Mouse (Mus musculus) embryonic facial prominence, embryonic 12.5 days (tissue): ENCODE results near the gene Slc1a5. TPM values are rescaled to one million over a fixed set of nuclear protein-coding genes. Genes with fewer than 3 reads are reported as not detected.
A peak's percentile ranks its signal among the peaks of the same experiment; 100 is the strongest.

Source experiments
- ATAC-seq: fragments of 200-750 bp; cut with Nextera tagmentation; 2 replicates; pipeline ENCODE4 v1.8.0; 2017; ENCODE audit not compliant: insufficient number of reproducible peaks, insufficient read depth, low FRiP score, low TSS enrichment
- H3K27ac ChIP-seq: fragments of 300-500 bp; sonication (generic); 2 replicates; pipeline ENCODE4 v1.5.1; 2016; ENCODE audit warnings: mild to moderate bottlenecking
- H3K27me3 ChIP-seq: fragments of 300-500 bp; sonication (generic); 2 replicates; pipeline ENCODE4 v1.6.1; 2016; ENCODE audit warnings: mild to moderate bottlenecking, moderate library complexity
- H3K36me3 ChIP-seq: fragments of 300-500 bp; sonication (generic); 2 replicates; pipeline ENCODE4 v1.6.1; 2016; ENCODE audit warnings: mild to moderate bottlenecking
- H3K4me1 ChIP-seq: fragments of 300-500 bp; sonication (generic); 2 replicates; pipeline ENCODE4 v1.6.1; 2016
- H3K4me2 ChIP-seq: fragments of 300-500 bp; sonication (generic); replicated peaks from 2 replicates; pipeline ENCODE4 v1.6.1; 2016; ENCODE audit warnings: mild to moderate bottlenecking, moderate library complexity
- H3K4me3 ChIP-seq: fragments of 300-500 bp; sonication (generic); 2 replicates; pipeline ENCODE4 v1.5.1; 2016; ENCODE audit warnings: mild to moderate bottlenecking
- H3K9ac ChIP-seq: fragments of 300-500 bp; sonication (generic); 2 replicates; pipeline ENCODE4 v1.6.1; 2016; ENCODE audit warnings: mild to moderate bottlenecking, moderate library complexity
- H3K9me3 ChIP-seq: fragments of 300-500 bp; sonication (generic); 2 replicates; pipeline ENCODE4 v1.6.1; 2016; ENCODE audit warnings: mild to moderate bottlenecking, moderate library complexity
- WGBS: fragments of 180-500 bp; shearing (Covaris S2); methylation state at CpG from one replicate; pipeline ENCODE4 v1.1.7; 2016; 5-methylcytosine and 5-hydroxymethylcytosine counted together
- polyA plus RNA-seq: library from polyadenylated mRNA; unstranded; fragments of >200 nt; fragmentation: Nextera tagmentation; extraction: Ambion mirVana; gene quantifications from 2 replicates; pipeline ENCODE4 v1.2.1, GENCODE M21; 2016

Slc1a5 gene
- polyA plus RNA-seq, 1 experiment from 2014 or later, result 33.3 TPM

GRCm38 (mm10) chr7:16783224-16783688, 2.1 kb downstream of the Slc1a5 start:
- 17% methylated on average over 10 of the region's 10 CpGs for WGBS
- no peak for ATAC-seq

DNA sequence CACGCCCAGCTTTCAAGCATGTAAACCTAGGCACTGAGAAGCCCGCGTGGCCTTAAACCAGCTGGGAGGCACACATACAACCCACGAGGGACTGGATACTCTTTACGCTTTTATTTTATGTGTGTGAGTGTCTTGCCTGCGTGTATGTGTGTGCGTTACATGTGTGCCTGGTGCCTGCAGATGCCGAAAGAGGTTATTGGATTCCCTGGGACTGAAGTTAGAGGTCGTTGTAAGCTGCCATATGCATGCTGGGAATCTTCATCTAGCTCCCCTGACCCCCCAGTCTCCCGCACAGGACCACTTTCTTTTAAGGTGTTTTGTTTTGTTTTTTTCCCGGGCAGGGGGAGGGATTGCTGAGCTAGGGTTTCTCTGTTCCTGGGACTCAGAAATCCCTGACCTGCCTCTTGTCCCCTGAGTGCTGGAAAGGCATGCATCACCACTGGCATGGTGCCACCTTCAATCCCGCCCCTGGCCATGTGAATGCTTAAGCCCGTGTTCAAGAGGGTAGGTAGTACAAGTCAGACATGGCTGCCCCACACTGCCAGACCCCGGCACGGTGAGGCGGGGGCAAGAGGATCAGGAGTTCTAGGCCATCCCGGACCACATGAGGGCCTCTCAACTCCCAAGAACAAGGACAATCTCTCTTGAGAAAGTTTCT, 2.7 kb downstream of the Slc1a5 start:
- Histone ChIP-seq H3K4me2 (peak overlapping the region; percentile 99), H3K4me3 (peak overlapping the region; percentile 68), H3K27me3 (no peaks in the 10 kb centered on the region), H3K36me3 (peaks cover 13% of the 10 kb centered on the region; the same call in 1 of the 2 replicates), H3K9me3 (no peaks in the 10 kb centered on the region), H3K9ac (peak overlapping the region; percentile 27; the same call in 1 of the 2 replicates), H3K4me1 (peaks cover 23% of the 10 kb centered on the region), H3K27ac (peak overlapping the region; percentile 46; the same call in 1 of the 2 replicates)
- WGBS, result 43% methylated on average over 17 of the region's 17 CpGs
- no peak for ATAC-seq

More at GRCm38 (mm10) chr7:16783224-16783688, 2.1 kb downstream of the Slc1a5 start:
- Histone ChIP-seq H3K36me3 (peaks cover 11% of the 10 kb centered on the region; the same call in 1 of the 2 replicates), H3K4me2 (peak overlapping the region; percentile 99), H3K27ac (peak overlapping the region; percentile 46; the same call in 1 of the 2 replicates), H3K9me3 (no peaks in the 10 kb centered on the region), H3K4me3 (peak overlapping the region; percentile 68), H3K27me3 (no peaks in the 10 kb centered on the region), H3K4me1 (peaks cover 23% of the 10 kb centered on the region), H3K9ac (peak overlapping the region; percentile 27; the same call in 1 of the 2 replicates)

DNA sequence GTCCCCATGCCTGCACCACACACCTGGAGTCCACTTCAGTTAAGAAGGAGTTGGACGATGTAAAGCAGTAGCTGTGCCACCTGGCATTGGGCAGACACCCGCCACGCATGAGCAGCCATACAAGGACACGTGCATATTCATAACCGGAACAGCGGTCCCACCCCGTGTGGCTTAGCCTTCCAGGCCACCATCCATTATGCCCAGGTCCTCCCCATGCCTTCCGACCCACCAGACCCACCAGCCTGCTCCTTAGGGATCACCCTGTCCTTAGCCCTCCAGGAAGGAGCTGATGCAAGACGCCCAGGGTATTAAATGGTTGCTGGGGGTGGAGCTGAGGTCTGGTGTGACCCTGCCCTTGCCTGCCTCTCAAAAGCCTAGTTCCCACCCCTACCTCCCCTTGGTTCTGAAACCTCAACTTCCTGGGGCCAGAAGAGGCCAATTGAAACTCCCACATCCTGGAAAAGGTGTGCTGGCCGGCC, 3.4 kb downstream of the Slc1a5 start:
- H3K4me3 ChIP-seq, result 0 out of 2 replicates have a peak overlapping the region, but pooled peaks have one; percentile 2
- WGBS, result 82% methylated on average over 10 of the region's 10 CpGs
- no peak overlapping the region for H3K9ac ChIP-seq
- no peak overlapping the region for H3K27ac ChIP-seq
- peaks cover 23% of the 10 kb centered on the region for H3K4me1 ChIP-seq
- peak overlapping the region; percentile 99 for H3K4me2 ChIP-seq
- no peaks in the 10 kb centered on the region for H3K27me3 ChIP-seq
- peaks cover 13% of the 10 kb centered on the region; the same call in 1 of the 2 replicates for H3K36me3 ChIP-seq
- ATAC-seq, result no peak
- no peaks in the 10 kb centered on the region for H3K9me3 ChIP-seq

DNA sequence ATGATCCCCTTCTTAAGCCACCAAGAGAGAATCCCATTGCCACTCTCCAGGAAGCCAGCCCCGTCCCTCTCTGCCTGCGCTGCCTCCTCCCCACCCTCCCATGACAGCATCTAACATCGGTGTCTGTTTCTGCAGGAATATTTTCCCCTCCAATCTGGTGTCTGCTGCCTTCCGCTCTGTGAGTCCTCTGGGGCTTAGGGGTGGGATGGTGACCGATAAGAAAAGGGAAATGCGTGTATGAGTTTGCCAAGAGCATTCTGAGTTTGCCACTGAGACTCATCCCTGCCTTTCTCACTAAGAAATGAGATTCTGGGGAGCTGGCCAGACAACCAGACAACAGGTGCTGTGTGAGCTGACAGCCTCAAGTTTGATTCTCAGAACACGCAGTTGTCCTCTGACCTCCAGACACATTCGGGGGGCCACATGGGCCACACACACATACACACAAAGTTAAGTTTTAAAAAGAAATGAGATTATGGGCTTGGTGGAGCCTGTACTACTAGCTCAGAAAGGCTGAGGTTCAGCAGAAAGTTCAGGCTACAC, 4.5 kb downstream of the Slc1a5 start:
- no peak overlapping the region for H3K9ac ChIP-seq
- no peak overlapping the region for H3K4me3 ChIP-seq
- H3K27me3 ChIP-seq, result no peaks in the 10 kb centered on the region
- peaks cover 13% of the 10 kb centered on the region; the same call in 1 of the 2 replicates for H3K36me3 ChIP-seq
- no peak overlapping the region for H3K4me2 ChIP-seq
- ATAC-seq, result no peak
- peaks cover 23% of the 10 kb centered on the region for H3K4me1 ChIP-seq
- H3K9me3 ChIP-seq, result no peaks in the 10 kb centered on the region
- WGBS, result 88% methylated on average over 8 of the region's 8 CpGs
- H3K27ac ChIP-seq, result no peak overlapping the region

GRCm38 (mm10) chr7:16792316-16792715, 11.2 kb downstream of the Slc1a5 start:
- H3K27ac ChIP-seq, result no peak overlapping the region
- H3K4me1 ChIP-seq, result no peaks in the 10 kb centered on the region
- WGBS, result 67% methylated on average over 5 of the region's 5 CpGs
- H3K9ac ChIP-seq, result no peak overlapping the region
- H3K9me3 ChIP-seq, result no peaks in the 10 kb centered on the region
- no peak for ATAC-seq
- peaks cover 24% of the 10 kb centered on the region; the same call in 1 of the 2 replicates for H3K36me3 ChIP-seq
- H3K4me2 ChIP-seq, result no peak overlapping the region
- no peaks in the 10 kb centered on the region for H3K27me3 ChIP-seq
- no peak overlapping the region for H3K4me3 ChIP-seq

GRCm38 (mm10) chr7:16793010-16793725, 12.0 kb downstream of the Slc1a5 start:
- 88% methylated on average over 19 of the region's 19 CpGs for WGBS

DNA sequence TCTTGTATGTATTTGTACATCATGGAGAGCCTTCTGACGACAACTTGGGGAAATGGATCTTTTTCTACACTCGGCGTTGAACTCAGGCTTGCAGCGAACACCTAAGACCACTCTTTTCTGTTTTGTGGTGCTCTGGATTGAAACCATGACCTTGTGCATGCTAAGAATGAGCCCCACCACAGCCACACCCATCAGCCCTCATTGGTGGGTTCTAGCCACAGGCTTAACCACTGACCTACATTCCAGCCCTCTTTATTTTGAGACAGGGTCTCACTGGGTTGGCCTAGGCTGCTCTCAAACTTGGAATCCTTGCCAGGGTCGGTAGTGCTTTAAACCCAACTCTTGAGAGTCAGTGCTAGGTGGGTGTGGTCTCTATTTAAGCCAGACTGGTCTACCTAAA, 13.7 kb downstream of the Slc1a5 start:
- Histone ChIP-seq H3K27ac (no peak overlapping the region), H3K27me3 (no peaks in the 10 kb centered on the region), H3K4me3 (no peak overlapping the region), H3K36me3 (peaks cover 25% of the 10 kb centered on the region; the same call in 1 of the 2 replicates), H3K4me1 (no peaks in the 10 kb centered on the region), H3K9ac (no peak overlapping the region), H3K4me2 (no peak overlapping the region), H3K9me3 (no peaks in the 10 kb centered on the region)
- WGBS, result 88% methylated on average over 5 of the region's 5 CpGs
- no peak for ATAC-seq

More at GRCm38 (mm10) chr7:16793010-16793725, 12.0 kb downstream of the Slc1a5 start:
- ATAC-seq, result no peak
- H3K4me3 ChIP-seq, result no peak overlapping the region
- no peaks in the 10 kb centered on the region for H3K9me3 ChIP-seq
- H3K9ac ChIP-seq, result no peak overlapping the region
- no peak overlapping the region for H3K27ac ChIP-seq
- no peak overlapping the region for H3K4me2 ChIP-seq
- no peaks in the 10 kb centered on the region for H3K27me3 ChIP-seq
- no peaks in the 10 kb centered on the region for H3K4me1 ChIP-seq
- peaks cover 26% of the 10 kb centered on the region; the same call in 1 of the 2 replicates for H3K36me3 ChIP-seq

DNA sequence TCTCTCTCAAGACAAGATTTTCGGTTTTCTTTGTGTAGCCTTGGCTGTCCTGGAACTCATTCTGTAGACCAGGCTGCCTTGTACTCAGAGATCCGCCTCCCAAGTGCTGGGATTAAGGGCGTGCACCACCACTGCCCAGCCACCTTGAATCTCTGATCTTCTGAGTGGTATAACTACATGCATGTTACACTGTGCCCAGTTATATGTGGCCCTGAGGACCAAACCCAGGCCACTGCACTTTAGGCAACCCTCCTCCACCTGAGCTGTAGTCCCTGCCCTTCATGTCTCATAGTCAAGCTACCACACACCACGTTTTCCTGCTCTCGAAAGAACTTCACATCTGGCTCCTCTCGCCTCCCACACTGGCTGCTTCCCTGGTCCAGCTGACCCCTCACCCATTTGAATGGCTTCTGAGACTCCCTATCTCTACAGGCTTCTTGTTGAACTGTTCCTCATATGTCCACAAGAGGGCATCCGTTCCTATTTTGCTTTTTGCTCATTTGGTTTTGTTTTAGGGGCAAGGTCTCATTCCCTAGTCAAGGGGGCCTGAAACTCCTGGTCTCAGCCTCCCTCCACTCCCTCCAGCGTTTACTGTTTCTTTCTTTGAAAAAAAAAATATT, 23.4 kb downstream of the Slc1a5 start:
- WGBS, result 33% methylated on average over 8 of the region's 8 CpGs
- no peak overlapping the region for H3K9ac ChIP-seq
- H3K36me3 ChIP-seq, result peaks cover 16% of the 10 kb centered on the region
- H3K4me3 ChIP-seq, result no peak overlapping the region
- no peaks in the 10 kb centered on the region for H3K9me3 ChIP-seq
- no peak overlapping the region for H3K27ac ChIP-seq
- H3K4me1 ChIP-seq, result no peaks in the 10 kb centered on the region
- no peak for ATAC-seq
- H3K27me3 ChIP-seq, result no peaks in the 10 kb centered on the region
- no peak overlapping the region for H3K4me2 ChIP-seq

DNA sequence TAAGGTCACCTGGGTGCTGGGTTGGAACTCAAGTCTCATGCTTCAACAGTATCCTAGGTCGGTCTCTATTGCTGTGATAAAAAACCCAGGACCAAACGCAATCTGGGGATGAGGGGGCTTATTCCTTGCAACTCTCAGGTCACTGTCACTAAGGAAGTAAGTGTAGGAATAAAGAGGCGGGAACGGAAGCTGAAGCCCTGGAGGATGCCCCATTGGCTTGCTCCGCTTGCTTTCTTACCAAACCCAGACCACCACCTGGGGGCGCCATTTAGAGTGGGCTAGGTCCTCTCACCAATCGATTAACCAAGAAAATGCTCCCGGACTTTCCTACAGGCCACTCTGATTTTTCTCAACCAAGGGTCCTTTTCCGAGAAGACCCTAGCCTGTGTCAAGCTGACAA, 26.8 kb downstream of the Slc1a5 start:
- Histone ChIP-seq H3K36me3 (peaks cover 18% of the 10 kb centered on the region), H3K4me1 (peaks cover 20% of the 10 kb centered on the region), H3K9ac (no peak overlapping the region), H3K4me3 (no peak overlapping the region), H3K9me3 (no peaks in the 10 kb centered on the region), H3K27ac (no peak overlapping the region), H3K4me2 (no peak overlapping the region), H3K27me3 (peaks cover 25% of the 10 kb centered on the region)
- 87% methylated on average over 9 of the region's 9 CpGs for WGBS
- ATAC-seq, result no peak

DNA sequence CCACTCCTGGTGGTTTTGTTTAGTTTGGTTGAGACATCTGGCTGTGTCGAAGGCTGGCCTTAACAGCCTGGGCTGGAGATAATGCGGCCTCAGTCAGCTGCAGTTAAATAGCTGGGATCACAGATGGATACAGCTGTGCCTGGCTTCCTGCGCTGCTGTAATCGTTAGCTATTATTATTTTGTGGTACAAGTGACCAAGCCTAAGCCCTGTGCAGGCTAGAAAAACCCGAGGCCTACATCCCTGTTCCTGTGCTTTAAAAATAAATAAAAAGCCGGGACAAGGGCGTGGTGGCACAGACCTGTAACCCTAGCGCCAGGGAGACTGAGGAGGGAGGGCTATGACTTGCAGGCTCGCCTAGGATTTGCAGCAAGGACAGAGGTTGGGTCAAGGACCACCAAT, 27.5 kb downstream of the Slc1a5 start:
- 80% methylated on average over 9 of the region's 9 CpGs for WGBS
- H3K36me3 ChIP-seq, result peaks cover 23% of the 10 kb centered on the region
- no peak overlapping the region for H3K9ac ChIP-seq

DNA sequence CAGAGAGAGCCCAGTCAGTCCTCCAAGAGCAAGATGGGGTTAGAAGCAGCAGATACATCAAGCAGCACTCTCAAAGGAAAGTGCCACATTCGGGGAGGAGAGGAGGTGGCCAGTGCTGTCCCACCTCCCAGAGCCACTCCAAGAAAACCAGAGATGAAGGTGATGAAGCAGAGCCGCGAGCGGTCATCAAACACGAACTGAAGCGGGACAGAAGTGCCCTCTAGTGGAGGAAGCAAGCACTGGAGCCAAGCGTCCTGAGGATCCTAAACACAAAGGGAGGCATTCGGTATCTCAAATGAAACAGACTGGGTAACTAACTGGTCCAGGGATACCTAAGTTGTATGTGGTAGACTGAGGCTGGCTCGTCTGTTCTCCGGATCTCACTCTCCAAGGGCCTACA, 28.6 kb downstream of the Slc1a5 start:
- H3K4me2 ChIP-seq, result no peak overlapping the region
- peaks cover 25% of the 10 kb centered on the region for H3K27me3 ChIP-seq
- no peaks in the 10 kb centered on the region for H3K9me3 ChIP-seq
- H3K9ac ChIP-seq, result no peak overlapping the region
- H3K4me1 ChIP-seq, result peaks cover 20% of the 10 kb centered on the region
- no peak overlapping the region for H3K4me3 ChIP-seq
- no peak for ATAC-seq
- peaks cover 32% of the 10 kb centered on the region for H3K36me3 ChIP-seq
- 31% methylated on average over 10 of the region's 10 CpGs for WGBS
- no peak overlapping the region for H3K27ac ChIP-seq

More for the DNA sequence above, 27.5 kb downstream of the Slc1a5 start:
- peaks cover 20% of the 10 kb centered on the region for H3K4me1 ChIP-seq
- H3K4me3 ChIP-seq, result no peak overlapping the region
- no peak overlapping the region for H3K4me2 ChIP-seq
- H3K27ac ChIP-seq, result no peak overlapping the region
- ATAC-seq, result no peak
- H3K9me3 ChIP-seq, result no peaks in the 10 kb centered on the region
- H3K27me3 ChIP-seq, result peaks cover 25% of the 10 kb centered on the region
